Mouse (Mus musculus): Measurements from ENCODE around the gene Mlf2. TPM values are rescaled to one million over a fixed set of nuclear protein-coding genes. Genes with fewer than 3 reads are reported as not detected.
"Not testable (repeated sequence)": the region's sequence is repeated elsewhere in the genome, so short reads cannot be mapped to it uniquely, and the experiment has no call there.

Mlf2 gene
- total and polyA plus RNA-seq, 3 experiments, result 154 to 340 TPM; not detected in 1

DNA sequence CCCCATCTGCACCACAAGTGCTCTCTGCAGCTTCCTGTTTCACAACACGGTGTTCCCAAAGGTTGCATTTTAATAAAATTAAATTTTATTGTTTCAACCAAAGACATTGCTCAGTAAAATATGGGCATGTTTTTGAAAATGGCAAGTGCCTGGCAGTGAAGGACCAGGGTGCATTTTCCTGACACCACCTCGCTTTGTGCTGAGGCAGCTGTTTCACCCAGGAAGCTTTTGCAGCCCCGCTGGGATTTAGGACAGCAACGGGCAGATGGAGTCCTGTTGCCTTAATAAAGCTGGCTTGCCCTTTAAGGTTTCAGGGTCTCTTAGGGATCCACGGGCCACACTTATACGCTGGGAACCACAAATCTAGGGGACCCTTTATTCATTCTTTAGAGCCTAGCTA is 40.2 kb upstream of the Mlf2 start:
- Histone ChIP-seq H3K79me2 (ENCODE audit: control insufficient read depth, insufficient read depth, low read length, poor library complexity) (no peaks in the 10 kb centered on the region), H3K4me1 (ENCODE audit: control insufficient read depth in 1 of 2, insufficient read depth in 2 of 2, low read length in 2 of 2) (no peaks in the 10 kb centered on the region), H3K9ac (ENCODE audit: control insufficient read depth, low read depth, low read length, poor library complexity, severe bottlenecking) (no peak overlapping the region), H3K27ac (ENCODE audit: control insufficient read depth, low read depth, low read length) (no peak overlapping the region), H3K36me3 (ENCODE audit: control insufficient read depth in 1 of 2, insufficient read depth in 2 of 2, low read length in 2 of 2) (no peaks in the 10 kb centered on the region), H3K27me3 (ENCODE audit: control insufficient read depth in 1 of 2, insufficient read depth in 2 of 2, low read length in 2 of 2) (peaks cover 3 to 5% of the 10 kb centered on the region in 2 experiments), H3K4me3 (ENCODE audit: control insufficient read depth in 1 of 2, insufficient read depth in 1 of 2, low read depth in 2 of 2, low read length in 2 of 2) (no peak overlapping the region), H3K9me3 (replicated peaks; ENCODE audit: insufficient read depth, low read length) (no peaks in the 10 kb centered on the region)
- TF ChIP-seq USF1 (IDR thresholded peaks at IDR 0.05; ENCODE audit: low read depth, low read length), result no peak
- no peak for DNase-seq (ENCODE audit: low read depth, low spot score)

GRCm38 (mm10) chr6:124894113-124894512 is 37.1 kb upstream of the Mlf2 start:
- not testable (repeated sequence) for H3K36me3 ChIP-seq (ENCODE audit: control insufficient read depth in 1 of 2, insufficient read depth in 2 of 2, low read length in 2 of 2); H3K4me1 ChIP-seq (ENCODE audit: control insufficient read depth in 1 of 2, insufficient read depth in 2 of 2, low read length in 2 of 2); DNase-seq (ENCODE audit: low read depth, low spot score); H3K4me3 ChIP-seq (ENCODE audit: control insufficient read depth in 1 of 2, insufficient read depth in 1 of 2, low read depth in 2 of 2, low read length in 2 of 2); H3K9me3 ChIP-seq (replicated peaks; ENCODE audit: insufficient read depth, low read length); H3K79me2 ChIP-seq (ENCODE audit: control insufficient read depth, insufficient read depth, low read length, poor library complexity); H3K27me3 ChIP-seq (ENCODE audit: control insufficient read depth in 1 of 2, insufficient read depth in 2 of 2, low read length in 2 of 2); H3K27ac ChIP-seq (ENCODE audit: control insufficient read depth, low read depth, low read length); H3K9ac ChIP-seq (ENCODE audit: control insufficient read depth, low read depth, low read length, poor library complexity, severe bottlenecking)

- peaks cover 0 to 2% of the 10 kb centered on the region in 2 experiments; a peak in 3 of 4 replicates for H3K27me3 ChIP-seq (ENCODE audit: control insufficient read depth in 1 of 2, insufficient read depth in 2 of 2, low read length in 2 of 2)
- no peak overlapping the region for H3K27ac ChIP-seq (ENCODE audit: control insufficient read depth, low read depth, low read length)
- H3K79me2 ChIP-seq (ENCODE audit: control insufficient read depth, insufficient read depth, low read length, poor library complexity), result no peaks in the 10 kb centered on the region
- no peaks in the 10 kb centered on the region for H3K9me3 ChIP-seq (replicated peaks; ENCODE audit: insufficient read depth, low read length)
- peak; percentile 24 for DNase-seq (ENCODE audit: low read depth, low spot score)
- H3K4me1 ChIP-seq (ENCODE audit: control insufficient read depth in 1 of 2, insufficient read depth in 2 of 2, low read length in 2 of 2), result no peaks in the 10 kb centered on the region
- TF ChIP-seq ZKSCAN1 (IDR thresholded peaks at IDR 0.05; ENCODE audit: low read depth, low read length) (no peak), RCOR1 (IDR thresholded peaks at IDR 0.05; ENCODE audit: low read depth, low read length) (0 out of 2 replicates have a peak, but pooled peaks have one; percentile 13), ZMIZ1 (IDR thresholded peaks at IDR 0.05; ENCODE audit: low read depth, low read length) (no peak), TBP (IDR thresholded peaks at IDR 0.05; ENCODE audit: low read depth, low read length) (no peak), ZNF384 (IDR thresholded peaks at IDR 0.05; ENCODE audit: low read depth, low read length) (peak; percentile 21; the same call in 1 of the 2 replicates), CTCF (IDR thresholded peaks at IDR 0.05 in 2 of 3, conservative IDR thresholded peaks at IDR 0.05 in 1 of 3; ENCODE audit: control insufficient read depth in 1 of 3, insufficient read depth in 1 of 3, low read depth in 2 of 3, low read length in 3 of 3, poor library complexity in 1 of 3, severe bottlenecking in 1 of 3) (no peak)
- no peak overlapping the region for H3K9ac ChIP-seq (ENCODE audit: control insufficient read depth, low read depth, low read length, poor library complexity, severe bottlenecking)
- no peaks in the 10 kb centered on the region for H3K36me3 ChIP-seq (ENCODE audit: control insufficient read depth in 1 of 2, insufficient read depth in 2 of 2, low read length in 2 of 2)
- no peak overlapping the region for H3K4me3 ChIP-seq (ENCODE audit: control insufficient read depth in 1 of 2, insufficient read depth in 1 of 2, low read depth in 2 of 2, low read length in 2 of 2)
Measured at GRCm38 (mm10) chr6:124898359-124898758, 32.8 kb upstream of the Mlf2 start.

DNA sequence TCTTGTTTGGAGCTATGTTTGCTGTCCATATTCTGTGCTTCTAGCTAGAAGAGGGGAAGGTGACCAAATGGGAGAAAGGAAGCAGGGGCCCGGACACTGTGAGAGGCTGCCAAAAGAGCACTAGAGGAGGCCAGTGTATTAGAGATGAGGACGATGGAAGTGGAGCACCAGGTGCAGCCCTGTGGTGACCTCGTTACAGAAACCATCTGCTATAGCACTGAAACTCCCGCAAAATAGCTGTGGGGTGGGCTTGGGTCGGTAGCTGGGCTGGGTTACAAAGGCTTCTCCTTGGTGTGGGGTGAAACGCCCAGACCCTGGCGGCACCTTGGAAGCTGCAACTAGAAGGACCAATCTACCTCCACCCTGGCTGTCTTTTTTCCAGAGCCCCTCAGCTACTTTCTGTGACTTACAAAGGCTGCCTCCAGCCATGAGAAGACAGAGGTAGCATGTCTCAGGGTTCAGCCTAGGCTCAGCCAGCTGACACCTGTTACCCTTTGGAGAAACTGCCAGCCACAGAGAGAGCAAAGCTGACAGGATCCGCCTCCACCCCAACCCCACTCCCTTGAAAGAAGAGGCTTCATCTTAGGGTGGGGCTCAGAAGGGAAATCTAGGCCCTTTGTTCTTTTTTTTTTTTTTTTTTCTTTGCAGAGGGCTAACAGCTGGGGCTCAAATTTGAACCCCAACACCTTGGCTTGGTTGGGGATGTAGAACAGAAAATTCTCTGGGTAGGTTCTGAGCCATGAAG is 31.0 kb upstream of the Mlf2 start:
- no peaks in the 10 kb centered on the region; a peak in 1 of 4 replicates for H3K27me3 ChIP-seq (ENCODE audit: control insufficient read depth in 1 of 2, insufficient read depth in 2 of 2, low read length in 2 of 2)
- no peak for DNase-seq (ENCODE audit: low read depth, low spot score)
- H3K4me3 ChIP-seq (ENCODE audit: control insufficient read depth in 1 of 2, insufficient read depth in 1 of 2, low read depth in 2 of 2, low read length in 2 of 2), result no peak overlapping the region
- no peaks in the 10 kb centered on the region; a peak in 1 of 4 replicates for H3K36me3 ChIP-seq (ENCODE audit: control insufficient read depth in 1 of 2, insufficient read depth in 2 of 2, low read length in 2 of 2)
- H3K9me3 ChIP-seq (replicated peaks; ENCODE audit: insufficient read depth, low read length), result no peaks in the 10 kb centered on the region
- TF ChIP-seq RCOR1 (IDR thresholded peaks at IDR 0.05; ENCODE audit: low read depth, low read length) (no peak), ZNF384 (IDR thresholded peaks at IDR 0.05; ENCODE audit: low read depth, low read length) (peak; percentile 54; the same call in 1 of the 2 replicates)
- H3K9ac ChIP-seq (ENCODE audit: control insufficient read depth, low read depth, low read length, poor library complexity, severe bottlenecking), result no peak overlapping the region
- peaks cover 0 to 5% of the 10 kb centered on the region in 2 experiments; a peak in 3 of 4 replicates for H3K4me1 ChIP-seq (ENCODE audit: control insufficient read depth in 1 of 2, insufficient read depth in 2 of 2, low read length in 2 of 2)
- H3K27ac ChIP-seq (ENCODE audit: control insufficient read depth, low read depth, low read length), result no peak overlapping the region
- peaks cover 2% of the 10 kb centered on the region; the same call in 1 of the 2 replicates for H3K79me2 ChIP-seq (ENCODE audit: control insufficient read depth, insufficient read depth, low read length, poor library complexity)
